Mouse (Mus musculus) neural tube, embryonic 13.5 days (tissue): ENCODE measurements around the gene Dennd1a. TPM values are rescaled to one million over a fixed set of nuclear protein-coding genes. Genes with fewer than 3 reads are reported as not detected.

Experiments
- ATAC-seq: fragments of 200-750 bp; cut with Nextera tagmentation; 2 replicates; pipeline ENCODE4 v1.8.0; 2017; ENCODE audit warnings: low read depth, mild to moderate bottlenecking, moderate TSS enrichment, moderate library complexity
- H3K27ac ChIP-seq: fragments of 300-500 bp; sonication (generic); replicated peaks from 2 replicates; pipeline ENCODE4 v1.5.1; 2015; ENCODE audit warnings: moderate library complexity, mild to moderate bottlenecking, inconsistent platforms
- H3K27me3 ChIP-seq: fragments of 300-500 bp; sonication (generic); 2 replicates; pipeline ENCODE4 v1.6.1; 2015; ENCODE audit warnings: mild to moderate bottlenecking, inconsistent platforms
- H3K36me3 ChIP-seq: fragments of 300-500 bp; sonication (generic); 2 replicates; pipeline ENCODE4 v1.6.1; 2015; ENCODE audit warnings: mild to moderate bottlenecking, inconsistent platforms
- H3K4me1 ChIP-seq: fragments of 300-500 bp; sonication (generic); replicated peaks from 2 replicates; pipeline ENCODE4 v1.6.1; 2015; ENCODE audit warnings: inconsistent platforms
- H3K4me2 ChIP-seq: fragments of 300-500 bp; sonication (generic); 2 replicates; pipeline ENCODE4 v1.6.1; 2015; ENCODE audit warnings: inconsistent platforms, mild to moderate bottlenecking, moderate library complexity
- H3K4me3 ChIP-seq: fragments of 300-500 bp; sonication (generic); 2 replicates; pipeline ENCODE4 v1.5.1; 2015; ENCODE audit warnings: mild to moderate bottlenecking, inconsistent platforms
- H3K9ac ChIP-seq: fragments of 300-500 bp; sonication (generic); 2 replicates; pipeline ENCODE4 v1.6.1; 2015; ENCODE audit warnings: moderate library complexity, mild to moderate bottlenecking, inconsistent platforms
- H3K9me3 ChIP-seq: fragments of 300-500 bp; sonication (generic); 2 replicates; pipeline ENCODE4 v1.6.1; 2016; ENCODE audit warnings: inconsistent platforms
- WGBS: fragments of 180-500 bp; shearing (Covaris S2); methylation state at CpG from one replicate; pipeline ENCODE4 v1.1.7; 2015; 5-methylcytosine and 5-hydroxymethylcytosine counted together
- polyA plus RNA-seq: library from polyadenylated mRNA; unstranded; fragments of >200 nt; fragmentation: Nextera tagmentation; extraction: Ambion mirVana; gene quantifications from 2 replicates; pipeline ENCODE4 v1.2.1, GENCODE M21; 2015

Dennd1a gene
- polyA plus RNA-seq, 1 experiment from 2014 or later: 14.6 TPM

DNA sequence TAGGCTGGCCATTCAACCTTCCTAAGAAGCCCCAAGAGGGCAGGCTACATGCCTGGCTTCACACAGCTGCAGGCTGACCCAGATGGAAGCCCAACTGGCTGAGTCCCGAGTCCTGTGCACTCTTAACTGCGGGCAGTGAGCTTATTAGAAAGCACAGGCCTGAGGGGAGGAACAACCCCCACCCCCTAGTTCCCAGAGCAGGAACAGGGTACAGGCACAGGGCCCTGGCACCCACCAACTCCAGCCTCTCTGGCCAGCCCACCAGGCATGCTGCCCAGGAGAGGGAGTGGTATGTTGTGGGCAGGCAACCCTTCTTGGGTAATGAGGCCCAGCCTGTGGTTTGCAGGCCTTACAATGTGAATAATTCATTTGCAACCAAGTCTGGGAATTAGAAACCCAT, 518.3 kb downstream of the Dennd1a start:
- peak; percentile 21; the same call in 1 of the 2 replicates for ATAC-seq
- 40% methylated on average over 2 of the region's 2 CpGs for WGBS
- H3K9me3 ChIP-seq: no peaks in the 10 kb centered on the region
- peaks cover 60% of the 10 kb centered on the region for H3K4me1 ChIP-seq
- H3K27ac ChIP-seq: 0 out of 2 replicates have a peak overlapping the region, but pooled peaks have one; percentile 1
- H3K4me2 ChIP-seq: no peak overlapping the region
- H3K9ac ChIP-seq: no peak overlapping the region
- peaks cover 3% of the 10 kb centered on the region for H3K27me3 ChIP-seq
- H3K36me3 ChIP-seq: no peaks in the 10 kb centered on the region
- H3K4me3 ChIP-seq: no peak overlapping the region

DNA sequence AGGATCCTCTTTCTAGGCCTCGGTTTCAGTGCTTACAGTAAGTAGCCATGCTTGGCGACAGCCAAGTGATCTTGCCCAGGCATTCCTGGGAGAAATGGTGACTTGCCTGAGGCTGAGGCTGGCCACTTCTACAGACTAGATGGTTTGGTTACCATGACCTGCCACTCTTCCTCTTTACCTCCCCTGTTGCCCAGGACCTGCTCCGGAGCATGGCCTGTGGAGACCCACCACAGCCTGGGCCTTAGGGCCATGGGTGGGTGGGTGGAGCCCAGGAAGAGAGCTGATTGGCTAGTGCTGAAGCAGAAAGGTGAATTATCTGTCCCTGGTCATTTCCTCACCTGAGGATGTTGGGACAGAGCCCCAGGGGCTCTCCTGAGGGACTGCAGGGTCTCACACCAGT, 519.5 kb downstream of the Dennd1a start:
- Histone ChIP-seq H3K4me3 (no peak overlapping the region), H3K4me2 (no peak overlapping the region), H3K9ac (no peak overlapping the region), H3K36me3 (no peaks in the 10 kb centered on the region), H3K27me3 (peaks cover 3% of the 10 kb centered on the region), H3K4me1 (peaks cover 67% of the 10 kb centered on the region), H3K9me3 (no peaks in the 10 kb centered on the region), H3K27ac (no peak overlapping the region)
- WGBS: 65% methylated on average over 3 of the region's 3 CpGs
- ATAC-seq: no peak

- ATAC-seq: no peak
- Histone ChIP-seq H3K9me3 (no peaks in the 10 kb centered on the region), H3K36me3 (no peaks in the 10 kb centered on the region), H3K27me3 (peaks cover 6% of the 10 kb centered on the region), H3K9ac (no peak overlapping the region), H3K27ac (peak overlapping the region; percentile 9; the same call in 1 of the 2 replicates), H3K4me3 (no peak overlapping the region), H3K4me1 (peaks cover 67% of the 10 kb centered on the region), H3K4me2 (no peak overlapping the region)
- 0% methylated on average over 9 of the region's 9 CpGs for WGBS
These were observed 520.1 kb downstream of the Dennd1a start for GRCm38 (mm10) chr2:37767080-37767547.

GRCm38 (mm10) chr2:37766027-37766761, 521.0 kb downstream of the Dennd1a start:
- WGBS: 46% methylated on average over 10 of the region's 11 CpGs
- Histone ChIP-seq H3K36me3 (no peaks in the 10 kb centered on the region), H3K27ac (no peak overlapping the region), H3K9ac (0 out of 2 replicates have a peak overlapping the region, but pooled peaks have one; percentile 38), H3K4me1 (peaks cover 62% of the 10 kb centered on the region), H3K4me2 (no peak overlapping the region), H3K9me3 (no peaks in the 10 kb centered on the region), H3K27me3 (peaks cover 14% of the 10 kb centered on the region), H3K4me3 (no peak overlapping the region)
- no peak; the same call in 1 of the 2 replicates for ATAC-seq

GRCm38 (mm10) chr2:37765082-37765483, 522.1 kb downstream of the Dennd1a start:
- Histone ChIP-seq H3K4me1 (peaks cover 68% of the 10 kb centered on the region), H3K9me3 (no peaks in the 10 kb centered on the region), H3K4me3 (no peak overlapping the region), H3K27me3 (peaks cover 19% of the 10 kb centered on the region), H3K9ac (no peak overlapping the region), H3K36me3 (no peaks in the 10 kb centered on the region), H3K27ac (no peak overlapping the region), H3K4me2 (peak overlapping the region; percentile 24; the same call in 1 of the 2 replicates)
- no peak for ATAC-seq
- 19% methylated on average over 21 of the region's 21 CpGs for WGBS

- H3K27ac ChIP-seq: no peak overlapping the region
- no peaks in the 10 kb centered on the region for H3K36me3 ChIP-seq
- no peaks in the 10 kb centered on the region for H3K9me3 ChIP-seq
- no peak overlapping the region for H3K4me3 ChIP-seq
- no peak for ATAC-seq
- 83% methylated on average over 2 of the region's 2 CpGs for WGBS
- H3K4me1 ChIP-seq: peaks cover 73% of the 10 kb centered on the region
- peaks cover 25% of the 10 kb centered on the region for H3K27me3 ChIP-seq
- H3K4me2 ChIP-seq: no peak overlapping the region
- no peak overlapping the region for H3K9ac ChIP-seq
These were observed 522.7 kb downstream of the Dennd1a start for GRCm38 (mm10) chr2:37764514-37764913.

- no peak for ATAC-seq
- H3K9me3 ChIP-seq: no peaks in the 10 kb centered on the region
- 6% methylated on average over 3 of the region's 3 CpGs for WGBS
- no peak overlapping the region for H3K4me3 ChIP-seq
- no peaks in the 10 kb centered on the region for H3K36me3 ChIP-seq
- no peak overlapping the region for H3K27ac ChIP-seq
- no peak overlapping the region for H3K9ac ChIP-seq
- H3K27me3 ChIP-seq: peaks cover 25% of the 10 kb centered on the region
- H3K4me1 ChIP-seq: peaks cover 69% of the 10 kb centered on the region
- no peak overlapping the region for H3K4me2 ChIP-seq
These were observed 523.6 kb downstream of the Dennd1a start for GRCm38 (mm10) chr2:37763638-37764037.

GRCm38 (mm10) chr2:37760633-37761032, 526.6 kb downstream of the Dennd1a start:
- Histone ChIP-seq H3K9ac (no peak overlapping the region), H3K27me3 (peaks cover 27% of the 10 kb centered on the region), H3K4me3 (no peak overlapping the region), H3K36me3 (no peaks in the 10 kb centered on the region), H3K4me1 (peaks cover 59% of the 10 kb centered on the region), H3K4me2 (no peak overlapping the region), H3K9me3 (no peaks in the 10 kb centered on the region), H3K27ac (no peak overlapping the region)
- no peak for ATAC-seq
- WGBS: 22% methylated on average over 6 of the region's 6 CpGs

DNA sequence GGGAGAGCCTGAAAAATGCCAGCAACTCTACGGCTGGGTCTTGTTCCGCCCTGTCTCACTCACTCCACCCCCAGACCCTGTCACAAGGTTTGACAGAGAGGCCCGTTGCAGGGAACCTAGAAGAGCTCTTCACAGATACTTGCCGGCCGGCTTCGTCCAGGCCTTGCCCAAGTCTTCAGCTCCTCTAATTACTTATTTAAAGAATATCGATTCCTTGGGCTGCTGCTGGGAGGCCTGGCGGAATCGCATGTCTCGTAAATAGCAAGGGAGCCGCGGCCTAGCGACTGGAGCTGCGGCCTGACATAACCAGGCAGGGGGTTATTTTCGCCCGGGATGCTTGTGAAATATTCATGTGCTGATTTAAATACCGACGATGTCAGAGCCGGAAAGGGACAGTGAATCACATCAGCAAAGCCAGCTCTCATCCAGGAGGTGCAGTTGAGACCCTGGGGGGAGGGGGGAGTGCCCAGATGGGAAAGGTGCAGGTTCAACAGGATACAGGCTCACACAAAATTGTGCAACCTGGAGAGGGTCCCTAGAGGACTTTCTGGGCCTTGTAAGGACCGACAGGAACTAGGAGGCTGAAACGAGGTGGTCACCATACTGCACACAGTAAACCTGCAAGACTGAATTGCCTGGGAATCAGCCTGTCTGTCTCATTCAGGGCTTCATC, 528.7 kb downstream of the Dennd1a start:
- Histone ChIP-seq H3K4me3 (no peak overlapping the region), H3K9ac (peak overlapping the region; percentile 59), H3K27me3 (peaks cover 27% of the 10 kb centered on the region), H3K4me2 (peak overlapping the region; percentile 27), H3K4me1 (peaks cover 44% of the 10 kb centered on the region), H3K9me3 (no peaks in the 10 kb centered on the region), H3K36me3 (no peaks in the 10 kb centered on the region), H3K27ac (peak overlapping the region; percentile 33)
- WGBS: 6% methylated on average over 21 of the region's 21 CpGs
- peak; percentile 45; the same call in 1 of the 2 replicates for ATAC-seq

DNA sequence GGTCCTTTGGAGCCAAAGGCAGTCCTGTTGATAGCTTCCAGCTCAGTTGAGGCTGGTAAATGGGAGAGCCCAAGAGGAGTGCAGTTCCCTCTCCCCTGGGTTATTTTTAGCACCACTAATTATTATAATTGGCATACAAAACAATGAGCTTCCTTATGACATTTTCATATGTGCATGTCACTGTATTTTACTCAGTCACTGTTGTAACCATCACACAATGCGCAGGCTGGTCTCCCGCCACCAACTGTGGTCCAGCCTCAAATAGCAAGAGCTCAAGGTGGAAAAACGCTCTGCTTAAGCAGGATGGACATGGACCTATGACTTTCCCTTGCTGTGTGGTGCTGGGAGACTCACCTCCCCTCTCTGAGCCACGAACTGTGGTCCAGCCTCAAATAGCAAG, 529.4 kb downstream of the Dennd1a start:
- peak overlapping the region; percentile 59 for H3K9ac ChIP-seq
- no peak for ATAC-seq
- peak overlapping the region; percentile 33 for H3K27ac ChIP-seq
- no peaks in the 10 kb centered on the region for H3K9me3 ChIP-seq
- peak overlapping the region; percentile 27; the same call in 1 of the 2 replicates for H3K4me2 ChIP-seq
- no peak overlapping the region for H3K4me3 ChIP-seq
- WGBS: 73% methylated on average over 4 of the region's 4 CpGs
- peaks cover 27% of the 10 kb centered on the region for H3K27me3 ChIP-seq
- H3K4me1 ChIP-seq: peaks cover 41% of the 10 kb centered on the region
- no peaks in the 10 kb centered on the region for H3K36me3 ChIP-seq

GRCm38 (mm10) chr2:37757016-37757415, 530.2 kb downstream of the Dennd1a start:
- peaks cover 41% of the 10 kb centered on the region for H3K4me1 ChIP-seq
- H3K27me3 ChIP-seq: peaks cover 23% of the 10 kb centered on the region
- H3K4me2 ChIP-seq: no peak overlapping the region
- no peak overlapping the region for H3K4me3 ChIP-seq
- H3K36me3 ChIP-seq: no peaks in the 10 kb centered on the region
- WGBS: 85% methylated on average over 5 of the region's 5 CpGs
- ATAC-seq: no peak
- no peaks in the 10 kb centered on the region for H3K9me3 ChIP-seq
- no peak overlapping the region for H3K9ac ChIP-seq
- H3K27ac ChIP-seq: no peak overlapping the region

GRCm38 (mm10) chr2:37756220-37756930, 530.8 kb downstream of the Dennd1a start:
- Histone ChIP-seq H3K9me3 (no peaks in the 10 kb centered on the region), H3K27ac (no peak overlapping the region), H3K4me2 (no peak overlapping the region), H3K27me3 (peaks cover 17% of the 10 kb centered on the region), H3K4me1 (peaks cover 41% of the 10 kb centered on the region), H3K9ac (no peak overlapping the region), H3K4me3 (no peak overlapping the region), H3K36me3 (no peaks in the 10 kb centered on the region)
- WGBS: 86% methylated on average over 2 of the region's 2 CpGs
- ATAC-seq: no peak
